Mouse (Mus musculus): ENCODE measurements around the gene Spata45. TPM values are rescaled to one million over a fixed set of nuclear protein-coding genes. Genes with fewer than 3 reads are reported as not detected.

Gene Spata45
- polyA plus RNA-seq, 1 experiment from 2014 or later, result not detected

Other genes starting within 250 kb of the Spata45 start
- gene Rps6kc1, start 124.9 kb upstream of the Spata45 start, polyA plus RNA-seq (2016; fragmentation: Nextera tagmentation; extraction: Ambion mirVana), result 17.4 and 18.7 TPM in 2 replicates
- gene Angel2, start 111.5 kb upstream of the Spata45 start, polyA plus RNA-seq (2016; fragmentation: Nextera tagmentation; extraction: Ambion mirVana), result 52.9 and 53.5 TPM in 2 replicates
- gene Vash2, start 57.3 kb upstream of the Spata45 start, polyA plus RNA-seq (2016; fragmentation: Nextera tagmentation; extraction: Ambion mirVana), result 39.1 and 50.5 TPM in 2 replicates
- 6.4 and 6.9 TPM in 2 replicates for gene Flvcr1, start 10.5 kb upstream of the Spata45 start, polyA plus RNA-seq (2016; fragmentation: Nextera tagmentation; extraction: Ambion mirVana)
- 9.9 and 13.9 TPM in 2 replicates for gene Tatdn3, start 26.3 kb downstream of the Spata45 start, polyA plus RNA-seq (2016; fragmentation: Nextera tagmentation; extraction: Ambion mirVana)
- 25.5 and 31.0 TPM in 2 replicates for gene Nsl1, start 26.4 kb downstream of the Spata45 start, polyA plus RNA-seq (2016; fragmentation: Nextera tagmentation; extraction: Ambion mirVana)
- gene Batf3, start 61.2 kb downstream of the Spata45 start, polyA plus RNA-seq (2016; fragmentation: Nextera tagmentation; extraction: Ambion mirVana), result 4.8 and 5.2 TPM in 2 replicates
- not detected in 2 replicates for gene Fam71a, start 128.2 kb downstream of the Spata45 start, polyA plus RNA-seq (2016; fragmentation: Nextera tagmentation; extraction: Ambion mirVana)
- 2.4 and 2.9 TPM in 2 replicates for gene Atf3, start 181.4 kb downstream of the Spata45 start, polyA plus RNA-seq (2016; fragmentation: Nextera tagmentation; extraction: Ambion mirVana)